Mouse (Mus musculus): Measurements from ENCODE around the gene Cep131. TPM values are rescaled to one million over a fixed set of nuclear protein-coding genes. Genes with fewer than 3 reads are reported as not detected.

The Cep131 gene
- polyA plus RNA-seq, 1 experiment = 12.2 TPM

DNA sequence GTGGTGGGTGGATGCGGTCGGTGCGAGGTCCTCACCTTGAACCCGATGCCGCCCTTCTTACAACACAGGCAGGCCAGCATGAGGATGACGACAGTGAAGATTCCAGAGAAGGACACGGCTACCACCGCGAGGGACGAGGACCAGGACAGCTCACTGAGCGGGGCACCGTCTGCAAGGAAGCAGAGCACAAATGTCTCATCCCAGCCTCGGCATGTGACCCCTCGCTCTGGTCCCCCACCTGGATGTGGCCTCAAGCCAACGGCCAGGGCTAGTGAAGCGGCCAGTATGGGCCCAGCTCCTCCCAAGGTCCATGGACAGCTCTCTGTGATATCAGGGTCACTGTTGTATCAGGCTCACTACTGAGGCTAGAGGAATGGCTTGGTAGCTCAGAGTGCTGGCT, 65.3 kb downstream of the Cep131 start:
- no peak overlapping the region for H3K9ac ChIP-seq (ENCODE audit: low read depth, poor library complexity, severe bottlenecking)
- TF ChIP-seq EP300 (IDR thresholded peaks at IDR 0.05; ENCODE audit: insufficient read depth, low read depth, low read length) (no peak), CTCF (IDR thresholded peaks at IDR 0.05; ENCODE audit: low read depth, low read length) (no peak), POLR2A (IDR thresholded peaks at IDR 0.05; ENCODE audit: insufficient read depth, low read length) (no peak)
- no peaks in the 10 kb centered on the region for H3K4me1 ChIP-seq (ENCODE audit: control insufficient read depth, insufficient read depth, low read length)
- no peaks in the 10 kb centered on the region for H3K27me3 ChIP-seq (ENCODE audit: control insufficient read depth, insufficient read depth, low read length, poor library complexity, severe bottlenecking)
- H3K36me3 ChIP-seq (ENCODE audit: control insufficient read depth, insufficient read depth, low read length, poor library complexity, severe bottlenecking) = no peaks in the 10 kb centered on the region
- no peaks in the 10 kb centered on the region for H3K9me3 ChIP-seq (replicated peaks; ENCODE audit: control insufficient read depth, insufficient read depth, low read length, poor library complexity, severe bottlenecking)
- no peak overlapping the region for H3K4me3 ChIP-seq (ENCODE audit: low read depth, low read length)
- no peak overlapping the region for H3K27ac ChIP-seq (ENCODE audit: insufficient read depth, low read length)

DNA sequence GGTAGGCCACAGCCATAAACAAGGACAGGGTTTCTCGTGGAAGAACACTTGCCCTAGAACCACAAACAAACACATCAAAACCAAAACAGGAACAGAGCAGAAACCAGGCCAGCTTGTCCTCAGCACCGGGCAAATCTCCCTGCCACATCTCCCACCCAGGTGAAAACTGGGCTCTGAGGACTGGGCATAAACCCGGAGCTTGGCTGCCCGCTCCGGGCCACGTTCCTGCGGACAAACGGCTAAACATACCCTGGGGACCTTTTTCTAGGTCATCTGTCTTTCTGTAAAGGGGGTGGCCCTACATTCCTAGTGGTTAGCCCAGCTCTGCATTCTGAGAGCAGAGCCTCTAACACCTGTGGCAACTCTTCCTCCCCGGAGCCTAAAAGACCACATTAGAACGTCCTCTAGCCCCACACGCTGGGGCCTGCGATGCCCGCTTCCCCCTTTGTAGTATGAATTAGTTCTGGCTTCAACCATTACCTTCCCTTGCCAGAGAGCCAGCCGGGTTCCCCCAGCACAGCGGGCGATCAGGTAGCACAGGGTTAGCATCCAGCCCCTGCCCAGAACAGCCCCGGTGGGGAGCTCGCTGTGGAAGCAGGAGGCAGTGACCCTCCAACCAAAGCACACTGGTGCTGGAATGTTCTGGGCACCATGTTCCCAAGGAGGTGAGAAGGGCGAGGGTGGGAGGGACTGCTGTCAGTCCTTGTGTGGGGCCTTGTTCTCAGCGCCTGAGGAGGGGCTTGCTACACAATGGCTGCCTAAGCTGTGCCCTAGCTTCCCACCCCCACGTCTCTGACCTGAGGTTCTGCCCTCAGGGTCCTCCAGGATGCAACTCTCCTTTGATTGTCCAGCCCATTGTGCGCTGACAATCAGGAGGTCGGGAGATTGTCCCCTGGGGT, 66.8 kb downstream of the Cep131 start:
- H3K27me3 ChIP-seq (ENCODE audit: control insufficient read depth, insufficient read depth, low read length, poor library complexity, severe bottlenecking) = no peaks in the 10 kb centered on the region
- no peak overlapping the region for H3K27ac ChIP-seq (ENCODE audit: insufficient read depth, low read length)
- H3K4me1 ChIP-seq (ENCODE audit: control insufficient read depth, insufficient read depth, low read length) = no peaks in the 10 kb centered on the region
- no peaks in the 10 kb centered on the region for H3K36me3 ChIP-seq (ENCODE audit: control insufficient read depth, insufficient read depth, low read length, poor library complexity, severe bottlenecking)
- H3K9me3 ChIP-seq (replicated peaks; ENCODE audit: control insufficient read depth, insufficient read depth, low read length, poor library complexity, severe bottlenecking) = no peaks in the 10 kb centered on the region
- TF ChIP-seq EP300 (IDR thresholded peaks at IDR 0.05; ENCODE audit: insufficient read depth, low read depth, low read length) (no peak), CTCF (IDR thresholded peaks at IDR 0.05; ENCODE audit: low read depth, low read length) (no peak), POLR2A (IDR thresholded peaks at IDR 0.05; ENCODE audit: insufficient read depth, low read length) (no peak)
- no peak overlapping the region for H3K4me3 ChIP-seq (ENCODE audit: low read depth, low read length)
- H3K9ac ChIP-seq (ENCODE audit: low read depth, poor library complexity, severe bottlenecking) = no peak overlapping the region

DNA sequence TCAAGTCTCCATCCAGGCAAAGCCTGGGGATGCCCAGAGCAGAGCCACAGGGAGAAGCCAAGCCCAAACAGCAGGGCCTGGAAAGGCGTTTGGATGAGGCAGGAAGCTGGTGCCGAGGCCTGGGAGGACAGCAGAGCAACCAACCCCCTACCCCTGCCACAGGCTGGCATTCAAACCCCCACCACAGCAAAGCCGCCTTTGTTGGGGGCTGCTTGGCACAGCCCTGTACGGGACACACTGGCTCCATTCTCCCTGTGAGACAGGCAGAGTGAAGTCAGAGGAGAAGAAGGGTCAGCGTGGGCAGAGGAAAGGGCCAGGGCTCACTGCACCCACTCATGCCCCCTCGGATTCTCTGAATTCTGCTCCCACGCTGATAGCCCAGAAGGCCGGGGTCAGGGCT, 69.6 kb downstream of the Cep131 start:
- Histone ChIP-seq H3K9me3 (replicated peaks; ENCODE audit: control insufficient read depth, insufficient read depth, low read length, poor library complexity, severe bottlenecking) (no peaks in the 10 kb centered on the region), H3K36me3 (ENCODE audit: control insufficient read depth, insufficient read depth, low read length, poor library complexity, severe bottlenecking) (no peaks in the 10 kb centered on the region), H3K27ac (ENCODE audit: insufficient read depth, low read length) (no peak overlapping the region), H3K4me3 (ENCODE audit: low read depth, low read length) (no peak overlapping the region), H3K4me1 (ENCODE audit: control insufficient read depth, insufficient read depth, low read length) (no peaks in the 10 kb centered on the region), H3K9ac (ENCODE audit: low read depth, poor library complexity, severe bottlenecking) (no peak overlapping the region), H3K27me3 (ENCODE audit: control insufficient read depth, insufficient read depth, low read length, poor library complexity, severe bottlenecking) (no peaks in the 10 kb centered on the region)
- no peak for TF ChIP-seq EP300 (IDR thresholded peaks at IDR 0.05; ENCODE audit: insufficient read depth, low read depth, low read length)
- TF ChIP-seq CTCF (IDR thresholded peaks at IDR 0.05; ENCODE audit: low read depth, low read length) = no peak
- no peak for TF ChIP-seq POLR2A (IDR thresholded peaks at IDR 0.05; ENCODE audit: insufficient read depth, low read length)

DNA sequence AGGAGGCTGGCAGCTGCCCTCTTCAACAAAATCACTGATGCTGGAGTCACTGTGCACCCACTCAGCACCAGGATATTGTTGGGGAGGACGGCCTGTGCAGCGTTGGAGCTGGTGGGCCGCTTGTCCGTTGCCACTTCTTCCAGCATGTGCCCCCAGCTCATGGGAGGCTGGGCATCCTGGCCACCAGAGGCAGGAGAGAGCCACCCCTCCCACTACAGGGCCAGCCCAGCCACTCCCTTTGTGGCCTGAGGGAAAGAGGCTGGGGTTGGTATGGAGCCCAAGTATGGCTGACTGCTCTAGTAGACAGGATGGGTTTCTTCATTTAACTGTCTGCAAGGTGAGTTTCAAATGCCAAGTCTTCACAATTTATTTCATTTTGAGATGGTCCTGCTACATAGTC, 71.9 kb downstream of the Cep131 start:
- Histone ChIP-seq H3K9me3 (replicated peaks; ENCODE audit: control insufficient read depth, insufficient read depth, low read length, poor library complexity, severe bottlenecking) (no peaks in the 10 kb centered on the region), H3K4me3 (ENCODE audit: low read depth, low read length) (no peak overlapping the region), H3K27me3 (ENCODE audit: control insufficient read depth, insufficient read depth, low read length, poor library complexity, severe bottlenecking) (no peaks in the 10 kb centered on the region), H3K4me1 (ENCODE audit: control insufficient read depth, insufficient read depth, low read length) (no peaks in the 10 kb centered on the region), H3K27ac (ENCODE audit: insufficient read depth, low read length) (no peak overlapping the region), H3K9ac (ENCODE audit: low read depth, poor library complexity, severe bottlenecking) (no peak overlapping the region), H3K36me3 (ENCODE audit: control insufficient read depth, insufficient read depth, low read length, poor library complexity, severe bottlenecking) (no peaks in the 10 kb centered on the region)
- no peak for TF ChIP-seq EP300 (IDR thresholded peaks at IDR 0.05; ENCODE audit: insufficient read depth, low read depth, low read length)
- TF ChIP-seq CTCF (IDR thresholded peaks at IDR 0.05; ENCODE audit: low read depth, low read length) = no peak
- no peak for TF ChIP-seq POLR2A (IDR thresholded peaks at IDR 0.05; ENCODE audit: insufficient read depth, low read length)

Other genes starting within 250 kb of the Cep131 start
- gene Chmp6, start 173.4 kb downstream of the Cep131 start, polyA plus RNA-seq (2011; ENCODE audit: insufficient read depth, insufficient read length, low read depth, missing spikeins) = 25.4 and 34.0 TPM in 2 replicates
- 15.4 and 15.6 TPM in 2 replicates for gene Baiap2, start 144.1 kb downstream of the Cep131 start, polyA plus RNA-seq (2011; ENCODE audit: insufficient read depth, insufficient read length, low read depth, missing spikeins)
- gene Aatk, start 39.7 kb downstream of the Cep131 start, polyA plus RNA-seq (2011; ENCODE audit: insufficient read depth, insufficient read length, low read depth, missing spikeins) = 0.81 and 1.6 TPM in 2 replicates
- gene Tepsin, start 11.9 kb upstream of the Cep131 start, polyA plus RNA-seq (2011; ENCODE audit: insufficient read depth, insufficient read length, low read depth, missing spikeins) = 12.2 and 15.6 TPM in 2 replicates
- 15.3 and 17.2 TPM in 2 replicates for gene Ndufaf8, start 12.1 kb upstream of the Cep131 start, polyA plus RNA-seq (2011; ENCODE audit: insufficient read depth, insufficient read length, low read depth, missing spikeins)
- 44.0 and 50.3 TPM in 2 replicates for gene Slc38a10, start 64.5 kb upstream of the Cep131 start, polyA plus RNA-seq (2011; ENCODE audit: insufficient read depth, insufficient read length, low read depth, missing spikeins)
- 21.2 and 21.6 TPM in 2 replicates for gene Bahcc1, start 146.1 kb upstream of the Cep131 start, polyA plus RNA-seq (2011; ENCODE audit: insufficient read depth, insufficient read length, low read depth, missing spikeins)